Mouse (Mus musculus) macrophage (primary cell): ENCODE data around the gene Gm21987. TPM values are rescaled to one million over a fixed set of nuclear protein-coding genes. Genes with fewer than 3 reads are reported as not detected.

Experiments
- H3K27ac ChIP-seq: fragments of 350-480 bp; formaldehyde crosslinking; 2 replicates; pipeline ENCODE4 v1.9.0; 2021
- H3K36me3 ChIP-seq: fragments of 350-480 bp; formaldehyde crosslinking; 2 replicates; pipeline ENCODE4 v1.9.0; 2021; ENCODE audit errors: inconsistent target
- H3K4me3 ChIP-seq: fragments of 350-480 bp; formaldehyde crosslinking; 2 replicates; pipeline ENCODE4 v1.9.0; 2021; ENCODE audit errors: inconsistent target
- H3K79me2 ChIP-seq: fragments of 350-480 bp; formaldehyde crosslinking; 2 replicates; pipeline ENCODE4 v1.9.0; 2021; ENCODE audit errors: inconsistent target
- WGBS: methylation state at CpG from one replicate; pipeline ENCODE4 v1.1.7; 2026; ENCODE audit warnings: inconsistent platforms; ENCODE audit not compliant: missing documents; 5-methylcytosine and 5-hydroxymethylcytosine counted together
- polyA plus RNA-seq: library from polyadenylated mRNA; stranded (reverse); fragments of 250-400 nt; gene quantifications from 3 replicates; pipeline ENCODE4 v1.2.4, GENCODE M21; 2018; ENCODE audit warnings: inconsistent platforms

The Gm21987 gene
- polyA plus RNA-seq, 1 experiment from 2014 or later = not detected

DNA sequence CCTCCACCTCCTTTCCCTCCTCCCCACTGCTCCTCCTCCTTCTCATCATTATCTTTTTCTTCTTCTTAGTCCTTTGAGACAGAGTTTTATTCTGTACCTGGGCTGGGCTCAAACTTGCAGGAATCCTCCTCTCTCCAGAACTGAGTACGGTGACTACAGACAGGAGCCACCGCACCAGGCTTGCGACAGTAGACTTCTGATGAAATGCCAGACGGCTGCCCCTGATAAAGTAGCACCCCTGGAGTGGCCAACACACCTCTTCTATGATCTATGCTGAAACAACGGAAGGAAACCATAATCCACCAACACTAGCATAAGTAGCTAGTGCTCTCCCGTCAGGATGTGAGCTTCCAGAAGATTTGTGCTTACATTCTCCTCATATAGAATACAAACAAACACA, 40.5 kb downstream of the Gm21987 start:
- H3K27ac ChIP-seq = no peak overlapping the region
- H3K4me3 ChIP-seq = no peak overlapping the region
- H3K36me3 ChIP-seq = no peaks in the 10 kb centered on the region
- WGBS = 95% methylated on average over 6 of the region's 6 CpGs
- no peaks in the 10 kb centered on the region for H3K79me2 ChIP-seq

DNA sequence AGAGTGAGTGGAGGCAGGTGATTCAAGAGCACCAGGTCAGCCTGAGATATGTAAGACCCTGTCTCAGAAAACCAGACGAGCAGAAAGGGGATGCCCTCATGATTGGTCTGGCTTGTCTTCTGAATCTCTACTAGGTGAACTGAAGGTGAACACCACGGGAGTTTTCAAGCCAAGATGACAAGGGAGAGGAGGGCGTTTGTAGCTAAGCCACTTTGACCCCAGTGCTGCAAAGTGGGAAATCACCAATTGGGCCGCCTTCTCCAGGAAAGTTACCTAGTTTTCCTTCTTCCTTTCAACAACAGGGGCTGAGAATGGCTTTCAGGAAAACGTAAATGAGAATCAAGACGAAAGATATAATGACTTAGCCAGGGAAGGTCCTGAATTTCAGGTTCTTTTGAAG, 41.9 kb downstream of the Gm21987 start:
- no peak overlapping the region for H3K27ac ChIP-seq
- WGBS = 91% methylated on average over 6 of the region's 6 CpGs

DNA sequence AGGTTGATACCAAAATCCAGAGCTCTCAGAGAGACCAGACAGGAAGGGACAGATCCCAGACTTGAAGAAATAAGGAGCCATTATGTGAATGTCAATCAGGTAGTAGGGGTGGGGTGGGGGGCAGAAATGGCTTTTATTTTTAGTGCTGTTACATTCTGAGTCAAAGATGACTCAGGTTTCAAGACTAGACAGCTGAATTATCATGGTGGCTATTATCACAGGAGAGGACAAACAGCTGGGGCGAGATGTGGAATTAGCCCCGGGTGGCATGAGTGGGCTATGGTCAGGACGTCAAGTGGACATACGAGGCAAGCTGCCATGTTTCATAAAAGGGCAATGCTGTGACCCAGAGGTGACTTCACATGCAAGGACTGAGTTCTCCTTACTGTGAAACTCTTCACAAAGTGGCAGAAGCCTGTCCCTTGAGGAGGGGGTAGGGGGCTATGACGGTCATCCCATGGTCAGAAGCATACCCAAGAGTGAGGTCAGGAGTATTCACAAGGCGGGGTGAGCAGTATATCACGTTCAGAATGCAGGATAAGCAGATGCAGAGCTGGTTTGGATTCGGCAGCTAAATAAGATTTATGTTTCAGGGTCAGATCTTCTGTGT, 42.5 kb downstream of the Gm21987 start:
- no peak overlapping the region for H3K4me3 ChIP-seq
- no peaks in the 10 kb centered on the region for H3K36me3 ChIP-seq
- H3K27ac ChIP-seq = no peak overlapping the region
- H3K79me2 ChIP-seq = no peaks in the 10 kb centered on the region
- 97% methylated on average over 8 of the region's 8 CpGs for WGBS

More for the DNA sequence above, 41.9 kb downstream of the Gm21987 start:
- H3K79me2 ChIP-seq = no peaks in the 10 kb centered on the region
- no peak overlapping the region for H3K4me3 ChIP-seq
- no peaks in the 10 kb centered on the region for H3K36me3 ChIP-seq

DNA sequence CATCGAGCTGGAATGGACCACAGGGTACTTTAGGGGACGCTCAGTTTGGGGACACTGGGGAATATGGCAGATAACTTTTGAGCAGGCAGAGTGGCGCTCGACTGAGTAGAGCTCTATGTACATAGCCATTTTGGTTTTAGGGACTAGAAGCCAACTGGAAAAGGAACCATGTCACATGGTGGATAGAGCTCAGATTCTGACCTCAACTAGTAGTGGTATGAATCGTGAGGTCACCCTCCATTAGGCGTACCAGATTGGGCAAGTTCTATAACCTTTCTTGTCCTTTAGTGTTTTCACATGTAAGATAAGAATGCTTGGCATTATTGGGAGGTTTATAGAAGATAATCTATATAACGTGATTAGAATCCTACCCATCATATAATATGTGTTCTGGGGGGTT, 43.5 kb downstream of the Gm21987 start:
- Histone ChIP-seq H3K4me3 (no peak overlapping the region), H3K27ac (no peak overlapping the region), H3K79me2 (no peaks in the 10 kb centered on the region), H3K36me3 (no peaks in the 10 kb centered on the region)
- 95% methylated on average over 7 of the region's 7 CpGs for WGBS

DNA sequence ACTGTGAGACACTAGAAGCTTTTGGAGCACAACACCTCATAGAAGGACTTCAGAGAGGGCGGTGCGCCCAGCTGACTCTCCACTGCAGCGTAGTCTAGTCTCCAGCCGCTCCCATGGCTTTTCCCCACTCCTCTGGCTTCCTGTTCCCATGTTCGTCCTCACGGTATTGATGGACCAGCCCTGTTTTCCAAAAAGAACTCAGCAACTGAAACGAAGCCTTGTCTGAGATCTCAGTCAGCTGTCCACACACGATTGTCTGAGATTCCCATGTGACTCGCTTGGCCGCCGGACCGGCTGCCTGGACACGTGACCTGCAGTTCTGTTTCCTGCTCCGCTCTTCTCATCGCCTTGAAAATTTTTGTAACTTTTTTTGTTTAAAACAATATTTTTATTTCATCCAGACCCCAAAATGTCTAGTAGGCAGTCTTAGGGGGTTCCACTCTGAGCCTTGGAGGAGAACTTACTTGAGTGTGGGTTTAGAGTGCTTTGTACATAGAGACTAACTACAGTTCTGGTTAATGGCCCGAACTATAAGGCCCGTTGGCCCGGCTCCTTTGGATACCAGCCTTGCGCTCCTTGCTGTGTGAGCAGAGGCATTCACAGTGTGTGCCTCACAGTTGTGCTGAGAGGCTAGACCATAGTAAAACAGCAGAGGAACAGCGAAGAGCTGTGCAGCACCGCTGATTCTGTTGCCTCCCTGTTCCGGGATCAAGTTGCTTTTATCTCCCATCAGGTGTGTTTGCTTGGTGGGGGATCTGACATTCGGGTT, 45.5 kb downstream of the Gm21987 start:
- 92% methylated on average over 23 of the region's 23 CpGs for WGBS
- no peak overlapping the region for H3K27ac ChIP-seq
- no peaks in the 10 kb centered on the region for H3K79me2 ChIP-seq
- no peak overlapping the region for H3K4me3 ChIP-seq
- no peaks in the 10 kb centered on the region for H3K36me3 ChIP-seq

DNA sequence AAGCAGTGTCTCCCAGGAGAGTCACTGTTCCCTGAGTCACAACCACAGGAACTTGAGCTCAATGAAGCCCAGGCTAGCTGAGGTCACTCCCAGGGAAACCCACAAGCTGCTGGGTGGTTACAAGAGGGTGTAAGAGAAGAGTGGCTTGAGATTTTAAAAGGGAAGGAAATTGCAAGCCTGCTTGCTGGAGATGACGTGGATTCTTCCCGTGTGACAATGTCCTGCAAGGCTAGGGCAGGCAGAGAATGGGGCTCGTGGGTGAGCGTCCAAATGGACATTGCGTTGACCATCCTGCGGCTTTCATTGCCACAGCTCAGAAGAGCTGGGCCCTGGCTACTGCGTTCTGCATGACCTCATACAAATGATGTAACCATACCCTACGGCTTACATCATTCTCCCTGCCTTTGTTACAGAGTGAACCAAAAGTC, 47.4 kb downstream of the Gm21987 start:
- 42% methylated on average over 8 of the region's 8 CpGs for WGBS
- peak overlapping the region; percentile 48 for H3K27ac ChIP-seq

DNA sequence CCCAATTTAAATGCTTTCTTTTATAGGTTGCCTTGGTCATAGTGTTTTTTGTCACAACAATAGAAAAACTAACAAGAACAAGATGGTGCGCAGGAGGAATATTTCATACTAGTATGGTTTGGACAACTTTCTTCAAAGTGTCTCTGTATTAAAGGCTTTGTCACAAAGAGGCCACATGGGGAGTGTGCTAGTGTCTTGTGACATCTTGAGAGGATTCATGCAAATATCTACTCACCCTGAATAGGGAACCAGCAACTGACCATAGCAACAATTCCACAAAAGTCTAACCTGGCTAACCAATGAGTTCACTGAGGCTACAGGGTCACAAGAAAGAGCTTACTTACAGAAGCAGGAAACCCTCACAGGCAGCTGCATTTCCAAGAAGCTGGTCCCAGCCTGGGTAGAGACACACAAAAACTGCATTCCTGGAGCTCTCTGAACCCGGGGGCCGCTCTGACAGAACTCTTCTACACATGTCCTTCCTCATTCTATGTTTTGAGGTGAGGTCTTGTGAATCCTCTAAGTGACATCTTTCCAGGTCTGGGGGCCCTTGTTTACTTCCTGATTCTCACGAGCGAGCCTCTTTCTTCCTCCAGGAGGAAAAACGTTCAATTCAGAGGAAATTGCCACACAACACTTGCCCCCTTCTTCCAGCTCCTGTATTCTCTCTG, 48.4 kb downstream of the Gm21987 start:
- 27% methylated on average over 6 of the region's 6 CpGs for WGBS
- Histone ChIP-seq H3K36me3 (no peaks in the 10 kb centered on the region), H3K4me3 (no peak overlapping the region), H3K79me2 (no peaks in the 10 kb centered on the region), H3K27ac (peak overlapping the region; percentile 48)

More for the DNA sequence above, 47.4 kb downstream of the Gm21987 start:
- H3K36me3 ChIP-seq = no peaks in the 10 kb centered on the region
- H3K79me2 ChIP-seq = no peaks in the 10 kb centered on the region
- no peak overlapping the region for H3K4me3 ChIP-seq

DNA sequence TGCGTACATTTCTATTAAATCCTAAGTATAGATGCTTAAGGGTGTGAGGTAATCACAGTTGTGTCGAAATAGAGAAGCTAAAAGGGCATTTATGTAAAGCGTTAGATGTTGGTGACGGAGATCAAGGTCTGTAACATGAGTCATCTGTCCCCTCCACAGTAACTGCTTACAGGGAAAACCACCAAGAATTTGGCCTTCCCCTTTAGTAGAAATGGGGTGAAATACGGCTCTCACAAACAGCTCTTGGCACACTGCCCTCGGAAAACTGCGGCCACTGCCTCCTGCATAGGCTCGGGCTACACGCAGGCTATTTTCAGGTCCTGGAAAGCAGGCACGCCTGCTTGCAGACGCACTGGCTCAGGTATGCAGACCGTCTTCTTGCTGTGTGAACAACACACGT, 49.3 kb downstream of the Gm21987 start:
- no peak overlapping the region for H3K4me3 ChIP-seq
- WGBS = under 1% methylated on average over 13 of the region's 13 CpGs
- peak overlapping the region; percentile 48 for H3K27ac ChIP-seq

DNA sequence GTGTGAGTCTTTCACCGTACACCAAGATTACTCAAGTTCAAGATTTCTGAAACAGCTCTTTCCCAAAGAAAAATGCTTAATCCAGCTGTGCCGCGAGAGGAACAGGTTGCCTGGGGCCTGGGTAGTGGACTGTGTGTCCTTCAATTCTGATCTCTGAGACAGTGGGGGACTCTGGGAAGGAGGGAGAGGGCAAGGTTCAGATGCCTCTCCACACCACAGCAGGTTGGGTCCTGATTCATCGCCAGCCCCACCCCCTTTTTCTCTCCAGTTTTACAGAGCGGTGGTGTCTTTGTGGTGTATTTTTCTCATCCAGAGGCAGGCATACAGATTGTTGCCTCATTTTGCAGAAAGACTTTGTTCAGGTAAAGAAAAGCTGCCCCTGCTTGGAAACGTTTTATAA, 51.4 kb downstream of the Gm21987 start:
- H3K27ac ChIP-seq = no peak overlapping the region
- no peak overlapping the region for H3K4me3 ChIP-seq
- H3K79me2 ChIP-seq = no peaks in the 10 kb centered on the region
- 89% methylated on average over 6 of the region's 6 CpGs for WGBS
- no peaks in the 10 kb centered on the region for H3K36me3 ChIP-seq

More for the DNA sequence above, 49.3 kb downstream of the Gm21987 start:
- Histone ChIP-seq H3K36me3 (no peaks in the 10 kb centered on the region), H3K79me2 (no peaks in the 10 kb centered on the region)

DNA sequence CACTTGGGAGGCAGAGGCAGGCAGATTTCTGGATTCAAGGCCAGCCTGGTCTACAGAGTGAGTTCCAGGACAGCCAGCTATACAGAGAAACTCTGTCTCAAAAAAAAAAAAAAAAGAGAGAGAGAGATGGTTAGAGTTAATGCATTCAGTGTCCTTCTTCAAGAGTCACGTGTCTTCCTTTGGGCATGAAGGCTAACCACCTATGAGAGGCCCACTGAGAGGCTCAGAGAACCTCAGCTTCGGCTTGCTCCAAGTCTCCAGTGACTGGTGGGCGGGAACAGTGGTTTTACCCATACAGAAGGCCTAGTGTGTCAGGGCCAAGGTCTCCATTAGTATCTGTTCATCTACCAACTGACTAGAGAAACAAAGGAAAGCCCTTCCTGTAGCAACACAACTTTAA, 52.2 kb downstream of the Gm21987 start:
- no peak overlapping the region for H3K4me3 ChIP-seq
- no peak overlapping the region for H3K27ac ChIP-seq
- H3K79me2 ChIP-seq = no peaks in the 10 kb centered on the region
- H3K36me3 ChIP-seq = no peaks in the 10 kb centered on the region
- 41% methylated on average over 3 of the region's 3 CpGs for WGBS

DNA sequence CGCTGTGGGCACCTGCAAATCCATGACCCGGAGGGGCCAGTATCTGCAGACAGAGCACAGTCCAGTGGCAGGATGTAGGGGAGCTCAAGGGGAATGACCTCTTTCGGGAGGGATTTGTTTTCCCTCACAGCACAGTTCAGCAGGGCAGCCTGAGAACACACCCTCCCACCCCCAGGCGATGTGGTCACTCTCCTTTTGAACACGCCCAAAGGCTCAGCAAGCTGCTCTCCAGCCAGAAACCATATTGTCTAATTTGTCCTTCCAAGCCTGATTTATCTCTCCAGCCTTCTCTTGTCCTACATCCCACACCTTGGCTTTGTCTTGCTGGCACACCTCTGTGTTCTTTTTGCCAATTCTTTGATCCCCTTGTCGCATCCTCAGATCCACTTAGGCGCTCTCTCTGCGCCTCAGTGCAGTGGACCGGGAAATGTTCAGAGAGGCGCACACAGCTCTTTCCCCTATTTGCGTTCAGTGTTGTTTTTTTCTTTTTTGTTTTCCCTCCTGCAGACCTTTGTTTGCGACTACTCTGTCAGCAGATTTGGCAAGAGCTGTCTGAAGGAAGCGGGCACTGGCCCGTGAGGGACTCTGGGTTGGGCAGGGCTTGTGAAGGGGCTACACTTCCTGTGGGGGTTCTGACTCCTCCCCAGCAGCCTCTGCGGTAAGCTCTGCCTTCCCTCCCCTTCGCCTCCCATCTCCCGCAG, 52.8 kb downstream of the Gm21987 start:
- H3K27ac ChIP-seq = no peak overlapping the region
- H3K36me3 ChIP-seq = no peaks in the 10 kb centered on the region
- H3K79me2 ChIP-seq = no peaks in the 10 kb centered on the region
- no peak overlapping the region for H3K4me3 ChIP-seq
- WGBS = 32% methylated on average over 17 of the region's 17 CpGs

DNA sequence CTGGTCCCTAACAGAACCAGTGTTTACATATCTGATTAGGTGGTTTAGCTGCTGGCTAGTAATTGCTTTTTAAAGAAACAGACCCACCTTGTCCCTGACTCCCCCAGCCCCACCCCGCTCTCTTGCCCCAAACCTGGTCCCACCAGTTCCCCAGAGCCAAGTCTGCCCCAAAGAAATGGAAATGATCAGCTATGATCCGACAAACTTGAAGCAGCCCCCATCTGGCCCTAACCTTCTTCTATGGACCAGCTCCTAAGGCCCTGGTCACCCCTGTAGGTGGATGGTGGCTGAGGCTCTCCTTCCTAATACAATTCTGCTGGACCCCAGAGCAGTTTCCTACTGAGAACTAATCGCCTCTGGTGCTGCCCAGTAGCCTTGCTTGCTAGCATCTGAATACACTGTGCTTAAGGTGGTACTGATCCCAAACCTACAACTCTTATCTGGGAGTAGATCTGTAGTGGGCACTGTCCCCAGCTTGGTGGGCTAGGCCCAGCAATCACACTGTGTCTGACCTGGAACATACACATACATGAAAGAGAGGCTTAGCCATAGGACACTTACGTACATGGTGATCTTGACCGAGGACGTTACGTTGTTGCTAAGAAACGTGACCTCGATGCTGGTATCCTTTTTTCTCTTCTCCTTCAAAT, 53.6 kb downstream of the Gm21987 start:
- no peaks in the 10 kb centered on the region for H3K79me2 ChIP-seq
- H3K27ac ChIP-seq = no peak overlapping the region
- no peaks in the 10 kb centered on the region for H3K36me3 ChIP-seq
- WGBS = 91% methylated on average over 9 of the region's 9 CpGs
- H3K4me3 ChIP-seq = no peak overlapping the region

DNA sequence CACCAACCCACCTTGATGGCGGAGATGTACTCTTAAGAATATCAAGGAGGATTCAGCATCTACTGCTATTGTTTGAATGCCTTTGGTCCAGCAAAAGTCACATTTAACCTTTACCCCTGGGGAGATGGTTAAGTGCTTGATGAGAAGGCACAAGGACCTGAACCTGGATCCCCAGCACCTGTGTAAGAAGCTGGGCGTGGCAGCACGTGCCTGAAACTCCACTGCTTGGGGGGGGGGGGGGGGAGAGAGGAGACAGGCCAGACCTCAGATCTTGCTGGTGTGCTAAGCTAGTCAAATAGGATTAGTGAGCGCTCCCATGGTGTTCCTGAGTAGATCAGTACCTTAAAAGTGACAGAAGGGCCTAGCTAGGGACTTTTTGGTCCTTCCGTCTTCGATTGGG, 54.6 kb downstream of the Gm21987 start:
- H3K36me3 ChIP-seq = no peaks in the 10 kb centered on the region
- H3K4me3 ChIP-seq = no peak overlapping the region
- H3K79me2 ChIP-seq = no peaks in the 10 kb centered on the region
- 90% methylated on average over 6 of the region's 6 CpGs for WGBS
- H3K27ac ChIP-seq = no peak overlapping the region

DNA sequence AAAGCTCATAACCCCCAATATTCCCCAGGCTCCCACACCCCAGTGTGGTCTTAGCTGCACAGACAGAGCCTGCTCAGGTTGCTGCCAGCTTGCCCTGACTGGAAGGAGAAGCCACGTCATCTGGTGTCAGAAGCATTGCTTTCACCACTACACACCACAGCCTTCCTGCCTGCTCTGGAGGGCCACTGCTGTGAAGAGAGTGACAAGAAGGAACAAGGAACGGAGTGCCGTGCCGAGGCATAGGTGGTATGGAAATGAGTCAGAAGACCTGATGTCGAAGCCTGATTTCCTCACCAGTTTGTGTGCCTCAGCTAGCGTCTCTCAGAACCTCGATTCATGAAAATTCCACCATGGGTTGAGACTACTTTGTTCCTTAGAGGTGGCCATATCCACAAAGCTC, 56.8 kb downstream of the Gm21987 start:
- 4% methylated on average over 7 of the region's 7 CpGs for WGBS
- Histone ChIP-seq H3K27ac (no peak overlapping the region), H3K79me2 (no peaks in the 10 kb centered on the region), H3K4me3 (no peak overlapping the region), H3K36me3 (no peaks in the 10 kb centered on the region)
